Mouse (Mus musculus) midbrain, embryonic 14.5 days (tissue): ENCODE results near the gene Nlgn1. TPM values are rescaled to one million over a fixed set of nuclear protein-coding genes. Genes with fewer than 3 reads are reported as not detected.

ENCODE experiments used
- ATAC-seq: fragments of 200-750 bp; cut with Nextera tagmentation; 2 replicates; pipeline ENCODE4 v1.8.0; 2017; ENCODE audit warnings: moderate number of reproducible peaks, moderate library complexity; ENCODE audit not compliant: low FRiP score, low TSS enrichment
- DNase-seq: peaks from one replicate; pipeline ENCODE4 v3.0.0-alpha.2; 2015
- H3K27ac ChIP-seq: fragments of 300-500 bp; sonication (generic); replicated peaks from 2 replicates; pipeline ENCODE4 v1.5.1; 2014; ENCODE audit warnings: mild to moderate bottlenecking, low read depth, low read length, moderate library complexity
- H3K27me3 ChIP-seq: fragments of 300-500 bp; sonication (generic); 2 replicates; pipeline ENCODE4 v1.6.1; 2014; ENCODE audit warnings: low read length, control low read depth, mixed read lengths; ENCODE audit not compliant: control insufficient read depth, insufficient read depth
- H3K36me3 ChIP-seq: fragments of 300-500 bp; sonication (generic); 2 replicates; pipeline ENCODE4 v1.6.1; 2014; ENCODE audit warnings: low read length, control low read depth; ENCODE audit not compliant: control insufficient read depth, insufficient read depth
- H3K4me1 ChIP-seq: fragments of 300-500 bp; sonication (generic); 2 replicates; pipeline ENCODE4 v1.6.1; 2014; ENCODE audit warnings: mild to moderate bottlenecking, antibody characterized with exemption, low read length, control low read depth; ENCODE audit not compliant: control insufficient read depth, insufficient read depth
- H3K4me2 ChIP-seq: fragments of 300-500 bp; sonication (generic); 2 replicates; pipeline ENCODE4 v1.6.1; 2014; ENCODE audit warnings: mild to moderate bottlenecking, low read length, moderate library complexity
- H3K4me3 ChIP-seq: fragments of 300-500 bp; sonication (generic); replicated peaks from 2 replicates; pipeline ENCODE4 v1.5.1; 2014; ENCODE audit warnings: low read depth, low read length
- H3K9ac ChIP-seq: fragments of 300-500 bp; sonication (generic); replicated peaks from 2 replicates; pipeline ENCODE4 v1.6.1; 2014; ENCODE audit warnings: mild to moderate bottlenecking, low read length, moderate library complexity
- H3K9me3 ChIP-seq: fragments of 300-500 bp; sonication (generic); 2 replicates; pipeline ENCODE4 v1.6.1; 2016; ENCODE audit warnings: low read length, control low read depth, mixed read lengths; ENCODE audit not compliant: control insufficient read depth
- WGBS: fragments of 180-500 bp; shearing (Covaris S2); extraction: QIAGEN DNeasy Blood & Tissue Kit; methylation state at CpG from one replicate; pipeline ENCODE4 v1.1.7; 2014; 5-methylcytosine and 5-hydroxymethylcytosine counted together
- polyA plus RNA-seq: library from polyadenylated mRNA; unstranded; fragments of >200 nt; fragmentation: Nextera tagmentation; extraction: Ambion mirVana; gene quantifications from 2 replicates; pipeline ENCODE4 v1.2.1, GENCODE M21; 2014

Gene Nlgn1
- polyA plus RNA-seq, 1 experiment from 2014 or later = 26.1 TPM

- no peak for ATAC-seq
- DNase-seq = no peak
- Histone ChIP-seq H3K4me2 (no peak overlapping the region), H3K27me3 (no peaks in the 10 kb centered on the region), H3K27ac (no peak overlapping the region), H3K4me3 (no peak overlapping the region), H3K9me3 (no peaks in the 10 kb centered on the region), H3K36me3 (no peaks in the 10 kb centered on the region), H3K9ac (no peak overlapping the region), H3K4me1 (no peaks in the 10 kb centered on the region)
- 61% methylated on average over 3 of the region's 3 CpGs for WGBS
Observed at GRCm38 (mm10) chr3:26173613-26174012, 158.6 kb downstream of the Nlgn1 start.

GRCm38 (mm10) chr3:26166711-26167110, 165.5 kb downstream of the Nlgn1 start:
- ATAC-seq (no peak), DNase-seq (no peak)
- WGBS = 84% methylated on average over 8 of the region's 8 CpGs
- no peaks in the 10 kb centered on the region for H3K4me1 ChIP-seq
- H3K4me2 ChIP-seq = no peak overlapping the region
- no peaks in the 10 kb centered on the region for H3K27me3 ChIP-seq
- H3K4me3 ChIP-seq = no peak overlapping the region
- no peaks in the 10 kb centered on the region for H3K9me3 ChIP-seq
- H3K9ac ChIP-seq = no peak overlapping the region
- no peak overlapping the region for H3K27ac ChIP-seq
- H3K36me3 ChIP-seq = no peaks in the 10 kb centered on the region

- Histone ChIP-seq H3K9ac (peak overlapping the region; percentile 69), H3K27ac (peak overlapping the region; percentile 70; the same call in 1 of the 2 replicates), H3K4me1 (peaks cover 18% of the 10 kb centered on the region), H3K9me3 (no peaks in the 10 kb centered on the region), H3K4me3 (peak overlapping the region; percentile 58), H3K27me3 (no peaks in the 10 kb centered on the region), H3K4me2 (peak overlapping the region; percentile 66), H3K36me3 (no peaks in the 10 kb centered on the region)
- ATAC-seq (peak; percentile 36; the same call in 1 of the 2 replicates), DNase-seq (peak; percentile 89)
- WGBS = under 1% methylated on average over 9 of the region's 9 CpGs
Observed at GRCm38 (mm10) chr3:26153782-26154181, 178.5 kb downstream of the Nlgn1 start.

GRCm38 (mm10) chr3:26153036-26153741, 179.1 kb downstream of the Nlgn1 start:
- Histone ChIP-seq H3K27ac (peak overlapping the region; percentile 70), H3K27me3 (no peaks in the 10 kb centered on the region), H3K36me3 (no peaks in the 10 kb centered on the region), H3K4me3 (peak overlapping the region; percentile 58), H3K9ac (peak overlapping the region; percentile 69), H3K4me1 (peaks cover 18% of the 10 kb centered on the region), H3K4me2 (peak overlapping the region; percentile 66), H3K9me3 (no peaks in the 10 kb centered on the region)
- WGBS = under 1% methylated on average over 31 of the region's 31 CpGs
- DNase-seq (peak; percentile 80), ATAC-seq (peak; percentile 62)

DNA sequence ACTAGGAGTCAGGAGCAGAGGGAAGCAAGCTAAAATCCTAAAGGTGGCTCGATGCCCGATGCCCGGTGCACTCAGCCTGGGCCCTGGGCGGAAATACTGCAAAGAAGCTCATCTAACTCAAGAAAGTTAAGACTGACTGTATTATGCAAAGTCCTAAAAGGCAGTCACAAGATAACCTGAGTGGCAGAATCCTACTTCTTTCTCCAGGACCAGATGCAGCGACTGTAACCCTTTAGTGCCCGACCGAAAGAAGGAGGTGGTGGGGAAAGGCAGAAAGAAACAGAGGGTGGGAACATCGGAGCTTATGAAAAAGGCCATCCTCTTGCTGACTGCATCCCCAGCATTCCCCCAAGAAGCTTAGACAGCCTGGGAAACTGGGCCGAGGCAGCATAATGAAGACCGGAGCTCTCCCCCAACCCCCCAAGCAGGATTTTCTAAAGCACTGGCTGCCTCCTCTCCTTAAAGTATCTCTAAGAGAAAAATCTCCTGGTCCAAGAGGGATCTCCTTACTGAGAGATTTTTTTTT, 179.7 kb downstream of the Nlgn1 start:
- peak; percentile 59 for ATAC-seq
- peaks cover 18% of the 10 kb centered on the region for H3K4me1 ChIP-seq
- DNase-seq = peak; percentile 76
- H3K27ac ChIP-seq = peak overlapping the region; percentile 70
- peak overlapping the region; percentile 66 for H3K4me2 ChIP-seq
- WGBS = 0% methylated on average over 10 of the region's 10 CpGs
- no peaks in the 10 kb centered on the region for H3K27me3 ChIP-seq
- H3K36me3 ChIP-seq = no peaks in the 10 kb centered on the region
- H3K4me3 ChIP-seq = peak overlapping the region; percentile 58
- H3K9ac ChIP-seq = peak overlapping the region; percentile 69
- no peaks in the 10 kb centered on the region for H3K9me3 ChIP-seq

DNA sequence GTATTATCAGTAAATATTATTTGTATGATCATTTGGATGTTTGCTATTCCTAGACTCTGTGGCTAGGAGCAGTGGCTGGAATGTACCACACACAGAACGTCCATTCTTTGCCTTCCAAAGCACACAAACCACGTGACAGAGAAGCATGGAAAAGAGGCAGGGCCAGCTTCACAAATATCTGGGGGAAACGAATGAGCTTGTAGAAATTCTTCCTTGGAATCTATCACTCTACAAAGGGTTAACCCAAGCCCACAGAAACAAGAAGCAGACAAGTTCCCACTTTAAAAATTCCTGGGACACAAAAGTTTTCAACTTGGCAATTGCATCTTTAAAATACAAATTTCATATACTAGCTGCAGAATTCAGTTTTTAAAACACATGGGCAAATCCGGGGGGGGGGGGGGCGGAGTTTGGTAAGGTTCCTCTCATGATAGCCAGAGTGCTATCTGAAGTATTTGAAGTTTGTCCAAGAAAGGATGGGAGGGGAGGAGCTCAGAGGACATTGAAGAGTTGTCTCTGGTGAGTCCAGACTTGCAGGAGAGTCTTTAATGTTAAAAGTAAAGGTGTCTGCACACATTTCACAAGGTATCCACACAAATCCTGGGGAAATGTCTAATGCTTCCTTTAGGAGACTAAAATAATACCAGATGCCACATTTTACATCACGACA, 180.8 kb downstream of the Nlgn1 start:
- ATAC-seq = no peak
- Histone ChIP-seq H3K36me3 (no peaks in the 10 kb centered on the region), H3K27me3 (no peaks in the 10 kb centered on the region), H3K9me3 (no peaks in the 10 kb centered on the region), H3K9ac (peak overlapping the region; percentile 13; the same call in 1 of the 2 replicates), H3K4me2 (peak overlapping the region; percentile 66), H3K27ac (no peak overlapping the region), H3K4me1 (peaks cover 18% of the 10 kb centered on the region), H3K4me3 (peak overlapping the region; percentile 58)
- DNase-seq = peak; percentile 41
- 35% methylated on average over 6 of the region's 6 CpGs for WGBS

- no peak for DNase-seq
- Histone ChIP-seq H3K27me3 (no peaks in the 10 kb centered on the region), H3K4me2 (no peak overlapping the region), H3K4me1 (peaks cover 9% of the 10 kb centered on the region; the same call in 1 of the 2 replicates), H3K9ac (no peak overlapping the region), H3K36me3 (no peaks in the 10 kb centered on the region), H3K9me3 (no peaks in the 10 kb centered on the region), H3K4me3 (no peak overlapping the region), H3K27ac (no peak overlapping the region)
- ATAC-seq = no peak
- 38% methylated on average over 3 of the region's 3 CpGs for WGBS
Observed at GRCm38 (mm10) chr3:26146174-26146573, 186.1 kb downstream of the Nlgn1 start.

- 57% methylated on average over 5 of the region's 5 CpGs for WGBS
- H3K9me3 ChIP-seq = no peaks in the 10 kb centered on the region
- ATAC-seq (no peak), DNase-seq (no peak)
- H3K9ac ChIP-seq = no peak overlapping the region
- H3K4me2 ChIP-seq = no peak overlapping the region
- H3K27me3 ChIP-seq = no peaks in the 10 kb centered on the region
- H3K36me3 ChIP-seq = no peaks in the 10 kb centered on the region
- H3K27ac ChIP-seq = no peak overlapping the region
- no peak overlapping the region for H3K4me3 ChIP-seq
- peaks cover 3% of the 10 kb centered on the region; the same call in 1 of the 2 replicates for H3K4me1 ChIP-seq
Observed at GRCm38 (mm10) chr3:26145441-26145840, 186.8 kb downstream of the Nlgn1 start.
